Mouse (Mus musculus): ENCODE measurements around the gene Oxa1l. TPM values are rescaled to one million over a fixed set of nuclear protein-coding genes. Genes with fewer than 3 reads are reported as not detected.
A peak's percentile ranks its signal among the peaks of the same experiment; 100 is the strongest.
"Not testable (repeated sequence)": the region's sequence is repeated elsewhere in the genome, so short reads cannot be mapped to it uniquely, and the experiment has no call there.

Gene Oxa1l
- polyA plus RNA-seq, 1 experiment = 68.6 TPM

- Histone ChIP-seq H3K4me2 (ENCODE audit: low read depth) (peak overlapping the region; percentile 5), H3K79me2 (ENCODE audit: control insufficient read depth, insufficient read depth) (no peaks in the 10 kb centered on the region), H3K27me3 (ENCODE audit: control insufficient read depth, insufficient read depth, insufficient read length) (no peaks in the 10 kb centered on the region), H3K36me3 (ENCODE audit: control insufficient read depth, insufficient read depth) (no peaks in the 10 kb centered on the region), H3ac (ENCODE audit: control insufficient read depth, insufficient read length) (no peak overlapping the region), H3K4me3 (no peak overlapping the region)
- TF ChIP-seq MYOG (IDR thresholded peaks at IDR 0.05; ENCODE audit: control insufficient read depth in 1 of 3, insufficient read depth in 1 of 3, insufficient read length in 2 of 3, low read depth in 2 of 3) (peak in 1 of 3 experiments; percentile 67), TCF12 (IDR thresholded peaks at IDR 0.05; ENCODE audit: insufficient read depth, poor library complexity, severe bottlenecking) (no peak), POLR2A (IDR thresholded peaks at IDR 0.05; ENCODE audit: insufficient read length, low read depth) (no peak), REST (IDR thresholded peaks at IDR 0.05; ENCODE audit: insufficient read depth, insufficient read length) (no peak), TCF3 (IDR thresholded peaks at IDR 0.05; ENCODE audit: insufficient read length, low read depth) (no peak), CEBPB (IDR thresholded peaks at IDR 0.05; ENCODE audit: insufficient read depth, poor library complexity, severe bottlenecking) (no peak), MYOD1 (IDR thresholded peaks at IDR 0.05; ENCODE audit: control insufficient read depth in 1 of 3, insufficient read length in 2 of 3, low read depth in 2 of 3) (peak in 2 of 3 experiments; percentile 23 to 46)
These were observed 19.8 kb upstream of the Oxa1l start for GRCm38 (mm10) chr14:54340836-54341235.

GRCm38 (mm10) chr14:54341807-54342206 lies 18.8 kb upstream of the Oxa1l start:
- H3K36me3 ChIP-seq (ENCODE audit: control insufficient read depth, insufficient read depth); H3K4me2 ChIP-seq (ENCODE audit: low read depth); H3K79me2 ChIP-seq (ENCODE audit: control insufficient read depth, insufficient read depth); H3K4me3 ChIP-seq; H3ac ChIP-seq (ENCODE audit: control insufficient read depth, insufficient read length); H3K27me3 ChIP-seq (ENCODE audit: control insufficient read depth, insufficient read depth, insufficient read length): not testable (repeated sequence)

DNA sequence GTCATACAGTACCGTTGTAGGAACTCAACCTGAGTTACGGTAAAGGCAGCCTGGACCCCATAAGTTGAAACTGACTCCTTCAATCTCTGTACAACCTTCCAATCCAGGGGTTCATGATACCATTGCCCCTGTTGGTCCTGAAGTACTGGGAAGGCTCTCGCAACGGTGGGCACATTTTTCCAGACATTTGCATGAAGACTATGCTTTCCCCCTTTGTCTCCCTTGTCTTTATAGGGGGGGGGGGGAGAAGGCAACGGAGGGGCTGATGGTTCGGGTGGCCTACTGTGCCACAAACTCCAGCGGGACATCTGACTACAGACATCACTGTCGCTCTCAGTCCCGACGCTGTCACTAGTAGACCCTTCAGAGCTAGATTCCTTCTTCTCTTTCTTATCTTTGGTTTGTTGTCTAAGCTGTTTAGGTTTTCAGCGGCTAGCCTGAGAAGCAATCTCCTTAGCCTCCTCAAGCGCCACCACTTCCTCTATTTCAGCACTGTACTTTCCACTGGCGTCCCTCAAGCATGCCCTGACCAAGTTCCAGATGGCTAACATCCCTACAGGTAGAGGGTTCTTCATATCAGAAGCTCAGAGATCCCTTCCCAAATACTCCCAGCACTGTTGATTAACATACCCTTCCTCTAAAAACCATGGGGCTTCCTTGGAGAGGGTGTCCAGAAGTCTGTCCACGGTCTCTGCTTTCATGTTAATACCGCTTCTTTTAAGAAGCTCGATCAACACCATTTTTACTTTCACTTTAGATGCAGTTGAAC lies 9.7 kb upstream of the Oxa1l start:
- H3ac ChIP-seq (ENCODE audit: control insufficient read depth, insufficient read length); H3K27me3 ChIP-seq (ENCODE audit: control insufficient read depth, insufficient read depth, insufficient read length); H3K79me2 ChIP-seq (ENCODE audit: control insufficient read depth, insufficient read depth); H3K4me3 ChIP-seq; H3K36me3 ChIP-seq (ENCODE audit: control insufficient read depth, insufficient read depth): not testable (repeated sequence)
- peak overlapping the region; percentile 30 for H3K4me2 ChIP-seq (ENCODE audit: low read depth)

DNA sequence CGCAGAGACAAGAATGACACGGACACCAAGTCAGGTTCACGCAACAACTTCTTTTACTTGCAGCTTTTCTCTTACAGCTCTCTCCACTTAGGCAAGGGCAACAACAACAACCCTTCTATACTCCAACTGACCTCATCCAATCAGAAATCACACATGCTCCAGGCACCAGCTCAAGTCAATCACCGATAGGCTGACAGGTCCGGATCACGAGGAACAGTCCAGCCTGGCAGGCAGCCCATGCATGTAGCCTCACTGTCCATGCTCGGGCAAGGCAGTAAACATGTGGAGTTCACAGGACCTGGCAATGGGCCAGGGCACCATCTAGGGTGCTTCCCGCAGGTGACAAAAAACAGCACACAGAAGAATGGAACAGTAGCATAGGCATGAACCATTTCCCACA lies 8.3 kb upstream of the Oxa1l start:
- no peak overlapping the region for H3K4me3 ChIP-seq
- H3K79me2 ChIP-seq (ENCODE audit: control insufficient read depth, insufficient read depth) = no peaks in the 10 kb centered on the region
- TF ChIP-seq TCF3 (IDR thresholded peaks at IDR 0.05; ENCODE audit: insufficient read length, low read depth) (no peak), POLR2AphosphoS2 (IDR thresholded peaks at IDR 0.05; ENCODE audit: insufficient read length, low read depth) (no peak), MYOG (IDR thresholded peaks at IDR 0.05; ENCODE audit: control insufficient read depth in 1 of 3, insufficient read depth in 1 of 3, insufficient read length in 2 of 3, low read depth in 2 of 3) (no peak), MYOD1 (IDR thresholded peaks at IDR 0.05; ENCODE audit: control insufficient read depth in 1 of 3, insufficient read length in 2 of 3, low read depth in 2 of 3) (no peak), USF1 (IDR thresholded peaks at IDR 0.05; ENCODE audit: low read depth) (no peak), SRF (IDR thresholded peaks at IDR 0.05; ENCODE audit: control insufficient read depth, insufficient read length, low read depth) (no peak), E2F4 (IDR thresholded peaks at IDR 0.05; ENCODE audit: insufficient read depth) (no peak), POLR2A (IDR thresholded peaks at IDR 0.05; ENCODE audit: insufficient read length, low read depth) (no peak), TCF12 (IDR thresholded peaks at IDR 0.05; ENCODE audit: insufficient read depth, poor library complexity, severe bottlenecking) (no peak), REST (IDR thresholded peaks at IDR 0.05; ENCODE audit: insufficient read depth, insufficient read length) (no peak), CEBPB (IDR thresholded peaks at IDR 0.05; ENCODE audit: insufficient read depth, poor library complexity, severe bottlenecking) (no peak), MAX (IDR thresholded peaks at IDR 0.05; ENCODE audit: low read depth) (no peak)
- no peaks in the 10 kb centered on the region for H3K36me3 ChIP-seq (ENCODE audit: control insufficient read depth, insufficient read depth)
- no peak overlapping the region for H3ac ChIP-seq (ENCODE audit: control insufficient read depth, insufficient read length)
- H3K4me2 ChIP-seq (ENCODE audit: low read depth) = no peak overlapping the region
- H3K27me3 ChIP-seq (ENCODE audit: control insufficient read depth, insufficient read depth, insufficient read length) = no peaks in the 10 kb centered on the region

- Histone ChIP-seq H3ac (ENCODE audit: control insufficient read depth, insufficient read length) (no peak overlapping the region), H3K4me3 (no peak overlapping the region), H3K27me3 (ENCODE audit: control insufficient read depth, insufficient read depth, insufficient read length) (no peaks in the 10 kb centered on the region), H3K79me2 (ENCODE audit: control insufficient read depth, insufficient read depth) (no peaks in the 10 kb centered on the region), H3K4me2 (ENCODE audit: low read depth) (no peak overlapping the region), H3K36me3 (ENCODE audit: control insufficient read depth, insufficient read depth) (no peaks in the 10 kb centered on the region)
- TF ChIP-seq POLR2A (IDR thresholded peaks at IDR 0.05; ENCODE audit: insufficient read length, low read depth) (no peak), MYOD1 (IDR thresholded peaks at IDR 0.05; ENCODE audit: control insufficient read depth in 1 of 3, insufficient read length in 2 of 3, low read depth in 2 of 3) (no peak), SRF (IDR thresholded peaks at IDR 0.05; ENCODE audit: control insufficient read depth, insufficient read length, low read depth) (no peak), REST (IDR thresholded peaks at IDR 0.05; ENCODE audit: insufficient read depth, insufficient read length) (no peak), E2F4 (IDR thresholded peaks at IDR 0.05; ENCODE audit: insufficient read depth) (no peak), USF1 (IDR thresholded peaks at IDR 0.05; ENCODE audit: low read depth) (no peak), TCF12 (IDR thresholded peaks at IDR 0.05; ENCODE audit: insufficient read depth, poor library complexity, severe bottlenecking) (no peak), POLR2AphosphoS2 (IDR thresholded peaks at IDR 0.05; ENCODE audit: insufficient read length, low read depth) (no peak), TCF3 (IDR thresholded peaks at IDR 0.05; ENCODE audit: insufficient read length, low read depth) (no peak), CEBPB (IDR thresholded peaks at IDR 0.05; ENCODE audit: insufficient read depth, poor library complexity, severe bottlenecking) (no peak), MAX (IDR thresholded peaks at IDR 0.05; ENCODE audit: low read depth) (no peak), MYOG (IDR thresholded peaks at IDR 0.05; ENCODE audit: control insufficient read depth in 1 of 3, insufficient read depth in 1 of 3, insufficient read length in 2 of 3, low read depth in 2 of 3) (no peak)
These were observed 6.2 kb upstream of the Oxa1l start for GRCm38 (mm10) chr14:54354406-54354805.
